Mouse (Mus musculus): ENCODE results near the gene Hif3a.

DNA sequence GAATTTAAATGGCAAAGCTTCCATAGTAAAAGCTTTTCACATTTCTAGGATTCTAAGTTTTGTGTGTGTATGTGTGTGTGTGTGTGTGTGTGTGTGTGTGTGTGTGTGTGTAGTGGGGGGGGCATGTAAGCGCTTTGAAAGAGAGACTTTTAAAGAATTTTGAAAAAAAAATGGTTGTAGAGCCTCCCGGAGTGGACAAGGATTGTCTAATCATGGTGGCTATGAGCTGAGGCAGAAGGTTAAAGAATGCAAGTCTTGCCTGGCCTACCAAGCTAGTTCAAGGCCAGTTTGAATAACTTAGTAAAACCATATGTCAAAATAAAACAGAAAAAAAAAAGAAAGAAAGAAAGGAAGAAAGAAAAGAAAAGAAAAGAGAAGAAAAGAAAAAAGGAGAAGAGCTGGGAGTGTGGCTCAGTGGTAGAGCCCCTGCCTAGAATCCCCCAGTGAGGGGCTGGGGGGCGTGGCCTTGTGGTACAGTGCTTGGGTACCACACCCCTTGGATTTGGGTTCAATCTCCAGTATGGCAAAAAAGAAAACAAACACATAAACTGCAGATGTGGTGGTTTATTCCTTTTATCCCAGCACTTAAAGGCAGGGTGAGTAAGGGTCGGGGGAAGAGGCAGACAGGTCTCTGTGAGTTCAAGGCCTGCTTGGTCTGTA lies 6.8 kb downstream of the Hif3a start:
- no peak for TF ChIP-seq CTCF (IDR thresholded peaks at IDR 0.05; ENCODE audit: insufficient read depth, low read length)
- no peak for TF ChIP-seq POLR2A (IDR thresholded peaks at IDR 0.05; ENCODE audit: borderline replicate concordance, extremely low read depth, low read depth, low read length)

All from lung, adult 2 months (tissue).